Mouse (Mus musculus) layer of hippocampus, adult 18-20 months (tissue): Measurements from ENCODE around the gene Ciz1. TPM values are rescaled to one million over a fixed set of nuclear protein-coding genes. Genes with fewer than 3 reads are reported as not detected.

Experiments used
- microRNA-seq, 2 experiments: library from miRNA; unstranded; fragments of <30 nt; microRNA quantifications; one replicate each; pipeline ENCODE4 v1.2.0; 2021
- total RNA-seq, 2 experiments: library from RNA; stranded (reverse); gene quantifications; 2 replicates each; pipeline ENCODE4 v1.2.3; 2021

The Ciz1 gene
- total RNA-seq, 2 experiments from 2014 or later: 69.3 to 77.0 TPM

Small RNA genes within 50 kb of the gene (microRNA-seq; reads per million reads assigned to microRNA genes)
- 0 reads per million in 2 experiments for gene Gm23363
- gene Mir199b: 0.49 to 0.59 reads per million in 2 experiments

Other genes with a start within 250 kb of the Ciz1 start
- 100 to 1,000 TPM; 293 to 298 TPM for gene Prrc2b, start 201.2 kb upstream of the Ciz1 start, total RNA-seq
- gene Pomt1, start 115.7 kb upstream of the Ciz1 start, total RNA-seq: 10 to 100 TPM; 23.3 to 24.4 TPM
- gene Uck1, start 92.2 kb upstream of the Ciz1 start, total RNA-seq: 10 to 100 TPM; 52.3 to 58.5 TPM
- gene Golga2, start 64.9 kb upstream of the Ciz1 start, total RNA-seq: 10 to 100 TPM; 85.1 to 92.5 TPM
- 100 to 1,000 TPM; 202 to 208 TPM for gene Swi5, start 64.3 kb upstream of the Ciz1 start, total RNA-seq
- gene Dnm1, start 1.0 kb downstream of the Ciz1 start, total RNA-seq: 1,000 to 10,000 TPM; 1,288 to 1,307 TPM
- 100 to 1,000 TPM; 153 to 155 TPM for gene 1110008P14Rik, start 29.6 kb downstream of the Ciz1 start, total RNA-seq
- gene Lcn2, start 35.9 kb downstream of the Ciz1 start, total RNA-seq: under 1 TPM in 1 of 2 experiments, not detected in 1; 0.51 TPM
- gene Ptges2, start 43.6 kb downstream of the Ciz1 start, total RNA-seq: 10 to 100 TPM; 35.1 to 41.4 TPM
- gene Naif1, start 98.1 kb downstream of the Ciz1 start, total RNA-seq: 1 to 10 TPM; 4.6 to 4.8 TPM
- 10 to 100 TPM; 57.2 to 59.5 TPM for gene Slc25a25, start 99.1 kb downstream of the Ciz1 start, total RNA-seq
- gene Fam102a, start 183.0 kb downstream of the Ciz1 start, total RNA-seq: 10 to 100 TPM; 76.0 to 77.2 TPM
- 10 to 100 TPM; 78.9 to 81.8 TPM for gene Dpm2, start 218.5 kb downstream of the Ciz1 start, total RNA-seq
- 1 to 10 TPM; 3.3 to 3.5 TPM for gene Pip5kl1, start 222.5 kb downstream of the Ciz1 start, total RNA-seq
- under 1 TPM; 0.20 to 0.43 TPM for gene 9430097D07Rik, start 223.4 kb downstream of the Ciz1 start, total RNA-seq
- 10 to 100 TPM; 40.4 to 44.8 TPM for gene St6galnac4, start 234.8 kb downstream of the Ciz1 start, total RNA-seq
- 100 to 1,000 TPM; 134 to 142 TPM for gene St6galnac6, start 247.4 kb downstream of the Ciz1 start, total RNA-seq